Mouse (Mus musculus) ovary, postnatal 14 days (tissue): ENCODE data around the gene Rnf10.

Experiments used
- DNase-seq: peaks from one replicate; pipeline ENCODE4 v3.0.0; 2022; ENCODE audit warnings: low spot score

Gene Rnf10

GRCm38 (mm10) chr5:115275998-115276397, 3.3 kb upstream of the Rnf10 start:
- no peak for DNase-seq

- DNase-seq = no peak
Measured at GRCm38 (mm10) chr5:115274771-115275170, 2.1 kb upstream of the Rnf10 start.

GRCm38 (mm10) chr5:115274353-115274752, 1.7 kb upstream of the Rnf10 start:
- DNase-seq = no peak

GRCm38 (mm10) chr5:115273549-115274135, 944 bp upstream of the Rnf10 start:
- no peak for DNase-seq

GRCm38 (mm10) chr5:115271931-115272811, 527 bp downstream of the Rnf10 start:
- DNase-seq = peak; percentile 31

- DNase-seq = no peak
Measured at GRCm38 (mm10) chr5:115269969-115270368, 2.7 kb downstream of the Rnf10 start.

- DNase-seq = no peak
Measured at GRCm38 (mm10) chr5:115268266-115268665, 4.4 kb downstream of the Rnf10 start.

- DNase-seq = no peak
Measured at GRCm38 (mm10) chr5:115267469-115268045, 5.1 kb downstream of the Rnf10 start.

GRCm38 (mm10) chr5:115266787-115267468, 5.8 kb downstream of the Rnf10 start:
- DNase-seq = no peak

- no peak for DNase-seq
Measured at GRCm38 (mm10) chr5:115266340-115266739, 6.4 kb downstream of the Rnf10 start.

- no peak for DNase-seq
Measured at GRCm38 (mm10) chr5:115262502-115263291, 10.0 kb downstream of the Rnf10 start.

- DNase-seq = no peak
Measured at GRCm38 (mm10) chr5:115261880-115262279, 10.8 kb downstream of the Rnf10 start.

- no peak for DNase-seq
Measured at GRCm38 (mm10) chr5:115261141-115261540, 11.6 kb downstream of the Rnf10 start.

- no peak for DNase-seq
Measured at GRCm38 (mm10) chr5:115260356-115260755, 12.3 kb downstream of the Rnf10 start.

- no peak for DNase-seq
Measured at GRCm38 (mm10) chr5:115256909-115257546, 15.7 kb downstream of the Rnf10 start.

- no peak for DNase-seq
Measured at GRCm38 (mm10) chr5:115255472-115255871, 17.2 kb downstream of the Rnf10 start.

GRCm38 (mm10) chr5:115240191-115240590, 32.5 kb downstream of the Rnf10 start:
- no peak for DNase-seq

GRCm38 (mm10) chr5:115238729-115239195, 33.9 kb downstream of the Rnf10 start:
- DNase-seq = no peak

GRCm38 (mm10) chr5:115237803-115238728, 34.6 kb downstream of the Rnf10 start:
- peak; percentile 86 for DNase-seq

- DNase-seq = peak; percentile 89
Measured at GRCm38 (mm10) chr5:115235786-115236263, 36.9 kb downstream of the Rnf10 start, which contains the start of gene Pop5. Gene Pop5, plus strand, starts transcription at chr5:115235836.
